Mouse (Mus musculus) lung, embryonic 16.5 days (tissue): ENCODE data around the gene Asb10. TPM values are rescaled to one million over a fixed set of nuclear protein-coding genes. Genes with fewer than 3 reads are reported as not detected.
A peak's percentile ranks its signal among the peaks of the same experiment; 100 is the strongest.

Source experiments
- ATAC-seq: fragments of 200-750 bp; cut with Nextera tagmentation; 2 replicates; pipeline ENCODE4 v1.8.0; 2017; ENCODE audit warnings: low read depth, mild to moderate bottlenecking, moderate library complexity
- H3K27ac ChIP-seq: fragments of 300-500 bp; sonication (generic); 2 replicates; pipeline ENCODE4 v1.5.1; 2014; ENCODE audit warnings: mild to moderate bottlenecking, control low read depth, low read length
- H3K27me3 ChIP-seq: fragments of 300-500 bp; sonication (generic); 2 replicates; pipeline ENCODE4 v1.6.1; 2014; ENCODE audit warnings: low read depth, low read length, mixed read lengths; ENCODE audit not compliant: control insufficient read depth, insufficient read depth
- H3K36me3 ChIP-seq: fragments of 300-500 bp; sonication (generic); 2 replicates; pipeline ENCODE4 v1.6.1; 2014; ENCODE audit warnings: low read length; ENCODE audit not compliant: control insufficient read depth, insufficient read depth
- H3K4me1 ChIP-seq: fragments of 300-500 bp; sonication (generic); replicated peaks from 2 replicates; pipeline ENCODE4 v1.6.1; 2014; ENCODE audit warnings: low read length, mixed read lengths; ENCODE audit not compliant: control insufficient read depth, insufficient read depth
- H3K4me2 ChIP-seq: fragments of 300-500 bp; sonication (generic); 2 replicates; pipeline ENCODE4 v1.6.1; 2014; ENCODE audit warnings: low read depth, low read length, control low read depth
- H3K4me3 ChIP-seq: fragments of 300-500 bp; sonication (generic); 2 replicates; pipeline ENCODE4 v1.5.1; 2014; ENCODE audit warnings: mild to moderate bottlenecking, low read length, control low read depth
- H3K9ac ChIP-seq: fragments of 300-500 bp; sonication (generic); 2 replicates; pipeline ENCODE4 v1.6.1; 2014; ENCODE audit warnings: low read length, control low read depth
- H3K9me3 ChIP-seq: fragments of 300-500 bp; sonication (generic); 2 replicates; pipeline ENCODE4 v1.6.1; 2016; ENCODE audit warnings: low read length; ENCODE audit not compliant: control insufficient read depth
- WGBS: fragments of 180-500 bp; shearing (Covaris S2); extraction: QIAGEN DNeasy Blood & Tissue Kit; methylation state at CpG from one replicate; pipeline ENCODE4 v1.1.7; 2014; 5-methylcytosine and 5-hydroxymethylcytosine counted together
- polyA plus RNA-seq: library from polyadenylated mRNA; unstranded; fragments of >200 nt; fragmentation: Nextera tagmentation; extraction: Ambion mirVana; gene quantifications from 2 replicates; pipeline ENCODE4 v1.2.1, GENCODE M21; 2015

Gene Asb10
- 0.13 and 0.63 TPM in 2 replicates for polyA plus RNA-seq

DNA sequence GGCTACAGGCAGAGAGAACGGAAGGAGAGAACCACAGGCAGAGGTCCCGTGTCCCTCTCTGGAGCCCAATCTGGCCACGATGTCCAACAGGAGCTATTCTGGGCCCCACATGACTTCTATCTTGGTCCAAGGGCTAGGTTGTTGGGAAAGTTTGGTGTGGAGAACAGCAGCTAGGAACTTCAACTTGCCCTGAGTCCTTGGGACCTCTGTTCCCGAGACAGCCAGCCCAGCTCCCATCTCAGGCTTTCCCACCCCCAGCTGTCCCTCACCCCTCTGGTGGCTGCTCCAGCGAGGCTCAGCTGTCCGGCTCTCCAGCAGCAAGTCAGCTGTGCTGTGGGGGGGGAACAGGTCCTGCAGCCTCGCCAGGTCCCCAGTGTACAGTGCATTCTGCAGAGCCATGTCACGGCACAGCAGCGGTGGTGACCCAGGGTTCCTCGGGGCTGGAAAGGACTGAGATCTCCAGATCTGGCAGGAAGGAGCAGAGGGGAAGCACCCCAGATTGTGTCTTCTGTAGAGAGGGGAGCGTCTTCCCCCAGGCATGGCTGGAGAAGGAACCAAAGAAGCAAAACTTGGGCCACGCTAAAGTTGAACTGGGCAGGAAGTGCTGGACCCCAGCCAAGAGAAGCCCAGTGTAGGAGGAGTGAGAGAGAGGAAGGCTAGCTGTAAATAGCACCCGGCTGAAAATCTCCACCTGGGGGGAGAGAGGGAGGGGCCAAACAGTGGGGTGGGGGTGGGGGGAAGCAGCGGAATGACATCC lies at the start of gene Asb10:
Gene Asb10, minus strand, starts transcription at position 592 of the 757 bp plus-strand sequence.
- H3K36me3 ChIP-seq = no peaks in the 10 kb centered on the region
- peaks cover 2% of the 10 kb centered on the region; the same call in 1 of the 2 replicates for H3K27me3 ChIP-seq
- peak within 1 kb of the TSS; percentile 15 for H3K4me3 ChIP-seq
- H3K9ac ChIP-seq = no peak within 1 kb of the TSS
- H3K9me3 ChIP-seq = no peaks in the 10 kb centered on the region
- peak within 1 kb of the TSS; percentile 38 for H3K4me2 ChIP-seq
- peaks cover 12% of the 10 kb centered on the region for H3K4me1 ChIP-seq
- WGBS = 14% methylated on average over 14 of the region's 14 CpGs
- peak; percentile 71 for ATAC-seq
- no peak within 1 kb of the TSS for H3K27ac ChIP-seq

DNA sequence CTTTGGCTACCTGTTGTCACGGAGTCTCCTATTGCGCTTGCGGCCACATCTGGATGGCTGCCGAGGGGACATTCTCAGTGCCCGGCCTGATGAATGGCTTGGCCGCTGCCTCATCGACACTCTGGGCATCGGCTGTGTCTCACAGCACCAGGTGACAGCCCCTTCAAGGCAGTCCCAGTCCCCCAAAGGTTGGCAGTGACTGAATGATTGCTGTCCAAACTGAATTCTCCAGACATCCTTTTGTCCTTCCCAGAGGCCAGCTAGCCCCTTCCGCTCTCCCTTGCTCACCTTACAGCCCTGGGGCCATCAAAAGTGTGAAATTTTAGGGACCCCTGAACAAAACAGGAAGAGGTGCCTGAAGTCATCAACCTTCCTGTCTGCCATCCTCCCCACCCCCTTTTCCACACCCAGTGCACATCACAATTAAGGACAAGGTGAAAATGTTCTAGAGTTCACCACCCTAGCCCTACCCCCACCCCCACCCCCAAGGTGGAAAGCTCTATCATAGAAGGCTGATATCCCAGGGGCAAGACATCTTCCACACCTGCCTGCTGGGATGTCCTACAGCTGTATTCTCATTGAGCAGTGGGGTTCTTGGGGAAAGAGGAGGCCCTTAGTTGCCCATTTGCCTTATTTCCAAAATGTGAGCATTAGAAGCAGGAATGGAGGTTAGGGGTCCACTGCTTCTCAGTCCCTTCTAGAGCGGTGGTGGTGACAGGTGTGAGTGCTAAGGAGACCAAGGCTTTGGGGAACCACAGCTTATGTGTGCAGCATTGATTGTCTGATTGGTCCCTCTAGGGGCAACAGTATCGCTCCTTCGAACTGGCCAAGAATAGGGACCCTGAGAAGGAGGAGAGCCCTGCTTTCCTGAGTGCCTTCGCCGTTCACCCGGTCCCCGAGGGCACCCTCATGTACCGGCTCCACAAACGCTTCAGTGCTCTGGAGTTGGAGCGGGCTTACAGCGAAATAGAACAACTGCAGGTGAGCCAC lies 49.0 kb upstream of the Asb10 start:
- Histone ChIP-seq H3K9ac (no peak overlapping the region), H3K36me3 (peaks cover 34% of the 10 kb centered on the region), H3K4me3 (no peak overlapping the region), H3K27ac (no peak overlapping the region), H3K27me3 (no peaks in the 10 kb centered on the region), H3K4me2 (no peak overlapping the region), H3K4me1 (peaks cover 23% of the 10 kb centered on the region), H3K9me3 (no peaks in the 10 kb centered on the region)
- WGBS = 90% methylated on average over 20 of the region's 20 CpGs
- ATAC-seq = no peak

DNA sequence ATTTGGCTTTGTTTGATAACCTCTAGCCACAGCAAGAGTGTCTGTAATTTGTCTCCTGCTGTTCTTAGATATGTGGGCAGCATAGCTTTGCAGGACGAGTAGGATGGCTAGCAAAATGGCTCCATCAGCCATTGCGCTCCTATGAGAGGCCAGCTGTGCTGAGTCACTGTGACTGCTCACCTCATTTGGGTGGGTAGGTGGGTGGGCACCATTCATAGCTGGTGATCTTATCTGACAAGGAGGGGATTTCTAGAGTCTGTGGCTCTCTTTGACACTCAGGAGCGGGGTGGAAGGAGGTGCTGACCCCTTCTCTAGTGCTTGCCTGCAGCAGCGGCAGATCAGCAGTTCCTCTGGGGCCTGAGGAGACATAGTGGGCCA lies 46.4 kb upstream of the Asb10 start:
- peak; percentile 11; the same call in 1 of the 2 replicates for ATAC-seq
- no peaks in the 10 kb centered on the region for H3K9me3 ChIP-seq
- no peaks in the 10 kb centered on the region for H3K27me3 ChIP-seq
- H3K4me1 ChIP-seq = peaks cover 22% of the 10 kb centered on the region
- no peak overlapping the region for H3K27ac ChIP-seq
- peak overlapping the region; percentile 77 for H3K9ac ChIP-seq
- H3K4me2 ChIP-seq = peak overlapping the region; percentile 84
- H3K36me3 ChIP-seq = peaks cover 17% of the 10 kb centered on the region
- 11% methylated on average over 4 of the region's 4 CpGs for WGBS
- H3K4me3 ChIP-seq = peak overlapping the region; percentile 76

DNA sequence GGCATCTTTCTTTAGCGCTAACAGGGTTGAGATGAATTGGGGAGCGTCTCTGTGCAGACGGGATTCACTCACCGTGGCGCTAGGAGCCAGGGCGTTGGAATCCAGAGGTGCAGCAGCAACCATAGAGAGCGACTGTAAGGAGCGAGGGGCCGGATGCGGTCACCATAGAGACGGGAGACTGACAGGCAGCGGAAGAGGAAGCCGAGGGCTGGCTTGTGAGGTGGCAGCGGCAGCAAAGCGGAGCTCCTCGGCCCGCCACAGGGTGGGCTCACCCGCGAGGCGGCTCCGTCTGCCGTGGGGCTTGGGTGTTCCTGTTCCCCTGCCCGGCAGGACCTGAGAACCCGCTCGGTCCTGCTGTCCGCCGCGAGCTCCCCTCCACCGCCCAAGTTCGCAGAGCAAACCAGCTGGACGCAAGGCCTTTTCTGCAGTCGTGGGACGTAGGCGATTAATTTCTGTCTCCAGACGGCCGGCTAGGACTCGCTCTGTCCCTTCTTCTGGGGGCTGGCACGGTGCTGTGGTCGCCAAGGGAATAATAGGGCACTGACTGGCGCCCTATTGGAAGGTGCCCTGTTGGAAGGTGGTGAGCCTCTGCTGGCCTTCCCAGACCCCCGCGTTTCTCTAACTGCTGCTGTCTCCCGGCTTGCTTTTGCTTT lies 45.9 kb upstream of the Asb10 start, which contains the start of gene Chpf2:
Gene Chpf2, plus strand, starts transcription at position 195 of the 653 bp plus-strand sequence.
- H3K27me3 ChIP-seq = no peaks in the 10 kb centered on the region
- WGBS = under 1% methylated on average over 43 of the region's 43 CpGs
- 0 out of 2 replicates have a peak within 1 kb of the TSS, but pooled peaks have one; percentile 2 for H3K27ac ChIP-seq
- H3K4me3 ChIP-seq = peak within 1 kb of the TSS; percentile 76
- peak within 1 kb of the TSS; percentile 84 for H3K4me2 ChIP-seq
- peak within 1 kb of the TSS; percentile 77 for H3K9ac ChIP-seq
- H3K9me3 ChIP-seq = no peaks in the 10 kb centered on the region
- ATAC-seq = peak; percentile 91
- H3K36me3 ChIP-seq = peaks cover 15% of the 10 kb centered on the region
- H3K4me1 ChIP-seq = peaks cover 18% of the 10 kb centered on the region

DNA sequence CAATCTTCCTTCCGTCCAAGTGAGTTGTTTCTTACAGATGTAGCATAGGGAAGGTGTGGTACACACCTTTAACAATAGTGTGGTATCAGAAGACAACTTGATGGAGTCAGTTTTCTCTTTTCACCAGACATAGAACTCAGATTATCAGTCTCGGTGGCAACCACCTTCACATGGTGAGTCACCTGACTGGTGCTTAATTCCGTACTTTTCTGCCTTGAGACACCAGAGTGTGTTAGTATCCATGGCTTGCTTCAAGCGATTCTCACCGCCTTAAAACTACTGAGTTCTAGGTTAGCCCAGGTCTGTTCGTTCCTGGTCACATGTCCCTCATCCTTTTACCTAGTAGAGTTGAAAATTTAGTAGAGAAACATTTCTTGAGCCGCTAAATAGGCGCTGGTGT lies 45.3 kb upstream of the Asb10 start:
- no peaks in the 10 kb centered on the region for H3K27me3 ChIP-seq
- no peaks in the 10 kb centered on the region for H3K9me3 ChIP-seq
- H3K27ac ChIP-seq = no peak overlapping the region
- peak overlapping the region; percentile 77 for H3K9ac ChIP-seq
- WGBS = 11% methylated on average over 8 of the region's 8 CpGs
- H3K36me3 ChIP-seq = peaks cover 12% of the 10 kb centered on the region
- peak overlapping the region; percentile 84 for H3K4me2 ChIP-seq
- H3K4me1 ChIP-seq = peaks cover 18% of the 10 kb centered on the region
- ATAC-seq = 0 out of 2 replicates have a peak, but pooled peaks have one; percentile 19
- H3K4me3 ChIP-seq = peak overlapping the region; percentile 76

DNA sequence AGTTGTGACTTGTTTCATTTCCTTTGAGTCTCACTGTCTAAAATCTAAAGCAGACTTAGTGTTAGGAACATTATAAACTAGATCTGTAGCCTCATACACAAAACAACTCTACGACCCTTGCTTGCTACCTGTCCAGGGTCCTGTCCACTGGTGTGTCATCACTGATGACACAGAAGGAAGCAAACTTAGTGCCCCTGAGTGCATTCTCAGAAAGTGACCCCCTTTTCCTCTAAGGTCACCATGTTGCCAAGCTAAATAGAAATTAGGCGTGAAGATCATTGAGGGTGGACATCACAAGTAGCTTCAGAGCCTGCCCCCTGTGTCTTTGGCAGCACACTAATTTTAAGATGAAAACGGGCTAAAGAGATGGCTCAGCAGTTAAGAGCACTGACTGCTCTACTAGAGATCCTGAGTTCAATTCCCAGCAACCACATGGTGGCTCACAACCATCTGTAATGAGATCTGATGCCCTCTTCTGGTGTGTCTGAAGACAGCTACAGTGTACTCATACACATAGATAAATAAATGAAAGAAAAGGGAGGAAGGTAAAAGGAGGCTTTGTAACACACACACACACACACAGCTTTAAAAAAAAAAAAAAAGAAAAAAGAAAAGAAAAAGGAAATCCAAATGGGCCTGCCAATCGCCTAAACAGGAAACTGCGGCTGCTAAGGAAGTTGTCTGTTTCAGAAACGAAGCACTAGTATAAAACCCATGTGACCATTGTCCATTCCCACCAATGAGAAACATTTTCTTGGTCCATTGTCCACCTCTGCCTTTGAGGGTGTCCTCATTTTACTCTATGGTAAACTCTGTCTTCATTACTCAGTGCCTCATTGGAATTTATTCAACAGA lies 37.6 kb upstream of the Asb10 start:
- peaks cover 12% of the 10 kb centered on the region for H3K4me1 ChIP-seq
- H3K36me3 ChIP-seq = peaks cover 11% of the 10 kb centered on the region

DNA sequence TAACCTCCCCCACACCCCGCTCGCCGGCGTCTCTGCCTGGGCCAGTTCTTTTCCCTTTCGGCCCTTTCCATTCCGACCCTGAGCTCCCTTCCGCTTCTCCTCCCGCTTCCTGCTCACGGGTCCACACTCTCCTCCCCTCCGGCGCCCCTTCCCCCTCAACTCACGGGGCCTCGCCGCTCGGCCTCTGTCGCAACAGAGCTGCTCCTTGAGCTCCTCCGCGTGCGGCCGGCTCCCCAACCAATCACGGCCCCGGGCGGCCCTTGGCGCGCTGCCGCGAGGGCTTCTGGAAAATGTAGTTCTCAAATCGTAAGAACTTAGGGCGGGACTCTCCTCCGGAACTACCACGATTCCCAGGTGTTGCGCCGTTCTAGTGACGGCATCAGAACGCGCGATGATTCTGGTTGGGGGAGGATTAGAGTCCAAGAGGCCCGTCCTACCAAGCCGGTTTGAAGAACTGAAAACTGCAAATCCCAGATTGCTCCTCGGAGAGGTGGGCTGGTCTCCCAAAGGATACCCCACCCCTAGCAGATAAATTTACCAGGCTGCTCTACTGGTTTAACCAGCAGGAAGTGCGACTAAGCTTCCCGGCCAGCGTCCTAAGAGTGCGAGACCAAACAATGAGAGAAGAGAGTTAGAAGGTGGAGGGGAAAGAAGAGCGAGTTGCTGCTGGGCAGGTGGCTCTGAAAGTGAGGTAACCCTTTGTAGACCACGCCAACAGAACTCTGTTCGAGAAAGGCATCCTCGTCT lies 36.6 kb upstream of the Asb10 start, which contains the start of gene Abcf2:
Gene Abcf2, minus strand, starts transcription at position 285 of the 747 bp plus-strand sequence.
- peak; percentile 98 for ATAC-seq
- H3K36me3 ChIP-seq = peaks cover 20% of the 10 kb centered on the region
- peak within 1 kb of the TSS; percentile 88 for H3K4me3 ChIP-seq
- peak within 1 kb of the TSS; percentile 88 for H3K9ac ChIP-seq
- H3K27me3 ChIP-seq = no peaks in the 10 kb centered on the region
- peak within 1 kb of the TSS; percentile 84 for H3K4me2 ChIP-seq
- H3K4me1 ChIP-seq = peaks cover 12% of the 10 kb centered on the region
- no peaks in the 10 kb centered on the region for H3K9me3 ChIP-seq
- H3K27ac ChIP-seq = peak within 1 kb of the TSS; percentile 94
- WGBS = under 1% methylated on average over 48 of the region's 48 CpGs

More for the DNA sequence above, 37.6 kb upstream of the Asb10 start:
- Histone ChIP-seq H3K27me3 (no peaks in the 10 kb centered on the region), H3K4me3 (peak overlapping the region; percentile 88), H3K27ac (peak overlapping the region; percentile 94), H3K9ac (peak overlapping the region; percentile 71), H3K4me2 (peak overlapping the region; percentile 80), H3K9me3 (no peaks in the 10 kb centered on the region)
- WGBS = 60% methylated on average over 6 of the region's 6 CpGs
- ATAC-seq = no peak
